Mouse (Mus musculus): ENCODE results near the gene 1700025G04Rik.

DNA sequence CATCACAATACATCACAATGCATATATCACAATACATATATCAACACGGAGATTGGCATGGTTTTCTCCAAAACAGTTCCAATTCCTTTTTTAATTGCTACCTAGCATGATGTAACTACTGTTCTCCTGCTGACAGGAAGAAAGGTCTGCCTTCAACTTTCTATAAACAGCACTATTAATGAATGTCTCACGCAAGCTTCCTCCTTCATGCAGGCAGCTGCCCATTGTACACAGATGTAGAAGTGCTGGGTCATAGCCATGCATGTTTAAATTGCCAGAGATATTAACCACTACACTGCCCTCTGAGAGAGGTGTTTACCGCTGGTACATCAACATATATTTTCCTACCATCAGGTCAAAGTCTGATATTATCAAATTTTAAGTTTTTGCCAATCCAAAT lies 113.1 kb downstream of the 1700025G04Rik start:
- TF ChIP-seq EP300 (IDR thresholded peaks at IDR 0.05): no peak
- no peak for TF ChIP-seq CTCF (IDR thresholded peaks at IDR 0.05)

Data from lung, postnatal 0 days (tissue).